Mouse (Mus musculus) v-Abl transformed pro-B cells (cell line): Measurements from ENCODE around the gene Igll1.

Source experiments
- in situ Hi-C, 2 experiments: fragments of 400-800 bp; cut with MboI; formaldehyde crosslinking; loops; one replicate each; pipeline ENCODE4 v1.15.1; 2025; ENCODE audit not compliant: unreplicated experiment in 2 of 2

Igll1 gene

DNA sequence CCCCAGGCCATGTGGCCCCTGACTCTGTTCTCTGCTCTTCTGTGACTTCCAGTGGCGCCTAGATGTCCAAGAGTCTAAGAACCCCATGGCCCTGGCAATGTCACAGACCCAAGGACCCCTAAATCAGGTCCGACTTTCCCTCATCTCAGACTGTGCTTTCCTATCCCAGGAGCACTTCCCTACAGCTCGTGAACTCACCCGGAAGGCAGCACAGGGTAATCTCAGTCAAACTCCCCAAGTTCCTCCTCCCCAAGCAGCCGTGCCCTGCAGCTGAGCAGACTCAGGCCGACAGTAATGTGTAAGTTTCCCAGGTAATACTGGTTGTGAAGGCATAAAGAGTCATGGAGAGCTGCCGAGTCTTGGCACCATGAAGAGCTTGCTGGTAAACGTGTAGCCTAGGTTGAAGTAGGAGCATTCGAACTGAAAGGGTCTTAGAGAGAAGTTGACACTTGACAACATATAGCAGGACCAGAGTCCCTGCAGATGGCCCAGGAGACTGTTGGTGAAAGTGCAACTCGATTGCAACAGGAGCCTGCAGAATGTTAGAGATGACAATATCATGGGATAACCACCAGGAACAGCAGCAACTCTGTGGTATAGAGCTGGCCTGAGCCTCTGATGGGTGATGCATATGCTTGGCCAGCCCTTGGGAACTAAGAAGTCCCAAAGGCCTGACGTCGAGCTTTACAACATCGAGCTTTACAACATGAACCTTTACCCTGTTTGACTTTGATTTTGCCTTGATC lies 6.9 kb downstream of the Igll1 start:
- in situ Hi-C loops: loop anchor here (25.0 kb wide), 2 partner anchors 995 to 1270 kb away; partner anchors contain the start of gene Mzt2 (in 1 of the 2)

DNA sequence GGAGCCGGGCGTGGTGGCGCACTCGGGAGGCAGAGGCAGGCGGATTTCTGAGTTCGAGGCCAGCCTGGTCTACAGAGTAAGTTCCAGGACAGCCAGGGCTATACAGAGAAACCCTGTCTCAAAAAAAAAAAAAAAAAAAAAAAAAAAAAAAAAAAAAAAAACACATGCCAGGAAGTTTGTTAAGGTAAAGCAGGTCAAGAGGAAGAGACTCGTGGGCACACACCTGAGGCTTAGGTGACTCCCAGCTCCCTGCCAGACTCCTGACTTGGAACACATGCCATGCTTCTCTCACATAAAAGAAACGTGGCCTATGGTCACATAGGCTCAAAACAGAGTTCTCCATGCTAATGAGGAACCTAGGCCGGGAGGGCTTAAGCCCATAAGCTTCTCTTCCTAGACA lies 7.7 kb downstream of the Igll1 start:
- in situ Hi-C loops: loop anchor here (25.0 kb wide), 2 partner anchors 994 to 1269 kb away; partner anchors contain the start of gene Mzt2 (in 1 of the 2)

DNA sequence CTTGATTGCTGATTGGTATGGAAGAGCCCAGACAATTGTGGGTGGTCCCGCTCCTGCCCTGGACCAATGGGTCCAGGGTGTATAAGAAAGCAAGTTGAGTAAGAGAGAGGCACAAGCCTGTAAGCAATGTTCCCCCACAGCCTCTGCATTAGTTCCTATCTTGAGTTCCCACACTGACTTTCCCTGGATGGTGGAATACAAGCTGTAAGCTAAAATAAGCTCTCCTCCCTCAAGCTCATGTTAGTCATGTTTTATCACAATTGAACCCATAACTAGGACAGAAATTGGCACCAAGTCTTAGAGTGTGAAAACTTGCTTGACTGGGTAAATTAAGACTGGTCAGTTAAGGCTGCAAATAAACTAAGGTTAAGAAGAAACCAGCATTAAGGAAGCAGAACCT lies 8.2 kb downstream of the Igll1 start:
- in situ Hi-C loops: loop anchor here (25.0 kb wide), 2 partner anchors 993 to 1268 kb away; partner anchors contain the start of gene Mzt2 (in 1 of the 2)

DNA sequence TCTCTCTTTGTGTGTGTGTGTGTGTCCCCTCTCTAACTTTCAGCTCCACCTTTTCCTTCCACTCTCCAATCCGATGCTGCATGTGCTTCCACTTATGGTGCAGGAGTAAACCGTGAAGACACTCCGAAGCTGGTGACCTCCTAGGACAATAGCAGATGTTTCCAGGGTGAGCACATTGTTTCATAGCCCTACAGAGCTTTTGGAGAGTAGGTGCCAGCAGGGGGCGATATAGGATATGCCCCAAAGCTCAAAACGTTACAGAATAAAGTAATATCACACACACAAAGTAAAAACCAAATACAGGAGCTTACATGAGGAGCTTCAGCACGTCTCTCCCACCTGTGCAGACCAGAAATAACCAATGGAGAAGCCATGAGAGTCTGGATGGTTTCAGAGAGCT lies 8.9 kb downstream of the Igll1 start:
- in situ Hi-C loops: loop anchor here (5.0 to 25.0 kb wide), 3 partner anchors 548 to 1268 kb away; partner anchors contain the start of gene Mzt2 (in 1 of the 2)

DNA sequence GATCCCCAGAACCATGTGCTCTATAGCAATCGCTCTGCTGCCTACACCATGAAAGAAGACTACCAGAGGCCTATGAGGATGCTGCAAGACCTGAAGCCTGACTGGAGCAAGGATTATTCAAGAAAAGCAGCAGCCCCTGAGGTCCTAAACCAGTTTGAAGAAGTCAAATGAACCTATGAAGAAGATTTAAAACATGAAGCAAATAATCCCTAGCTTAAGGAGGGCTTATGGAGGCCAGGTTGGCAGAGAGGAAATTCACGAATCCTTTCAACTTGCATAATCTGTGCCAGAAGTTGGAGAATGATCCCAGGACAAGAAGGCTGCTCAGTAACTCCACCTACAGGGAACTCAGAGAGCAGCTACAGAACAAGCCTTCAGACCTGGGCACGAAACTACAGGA lies 11.4 kb downstream of the Igll1 start:
- in situ Hi-C loops: loop anchor here (5.0 to 25.0 kb wide), 3 partner anchors 545 to 1265 kb away; partner anchors contain the start of gene Mzt2 (in 1 of the 2)

DNA sequence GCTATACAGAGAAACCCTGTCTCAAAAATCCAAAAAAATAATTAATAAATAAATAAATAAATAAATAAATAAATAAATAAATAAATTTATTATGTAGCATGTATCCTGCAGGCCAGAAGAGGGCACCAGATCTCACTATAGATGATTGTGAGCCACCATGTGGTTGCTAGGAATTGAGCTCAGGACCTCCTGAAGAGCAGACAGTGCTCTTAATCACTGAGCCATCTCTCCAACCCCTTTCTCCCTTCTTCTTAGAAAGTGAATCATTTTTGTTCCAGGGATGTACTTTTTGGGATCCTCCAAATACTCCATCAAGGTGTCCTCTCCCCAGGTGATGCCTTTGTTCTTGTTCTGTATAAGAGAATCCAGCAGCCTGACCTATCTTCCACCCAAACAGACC lies 14.6 kb downstream of the Igll1 start:
- in situ Hi-C loops: loop anchor here in 1 of 2 experiments (10.0 kb wide), 1 partner anchor 244 kb away; the partner anchor contains the start of gene Fgd4

DNA sequence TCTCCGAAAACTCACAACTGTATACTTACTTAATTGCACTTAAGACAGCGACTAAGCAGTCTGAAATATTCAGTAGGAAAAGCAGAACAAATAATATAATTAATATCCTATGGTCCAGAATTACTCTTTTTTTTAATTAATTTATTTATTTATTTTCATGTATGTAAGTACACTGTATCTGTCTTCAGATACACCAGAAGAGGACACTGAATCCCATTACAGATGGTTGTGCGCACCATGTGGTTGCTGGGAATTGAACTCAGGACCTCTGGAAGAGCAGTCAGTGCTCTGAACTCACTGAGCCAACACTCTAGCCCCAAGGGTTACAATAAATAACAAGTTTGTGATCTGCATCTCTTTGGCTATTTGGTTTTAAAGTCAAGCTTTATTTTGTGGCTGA lies 34.1 kb downstream of the Igll1 start:
- in situ Hi-C loops: no loop called here

DNA sequence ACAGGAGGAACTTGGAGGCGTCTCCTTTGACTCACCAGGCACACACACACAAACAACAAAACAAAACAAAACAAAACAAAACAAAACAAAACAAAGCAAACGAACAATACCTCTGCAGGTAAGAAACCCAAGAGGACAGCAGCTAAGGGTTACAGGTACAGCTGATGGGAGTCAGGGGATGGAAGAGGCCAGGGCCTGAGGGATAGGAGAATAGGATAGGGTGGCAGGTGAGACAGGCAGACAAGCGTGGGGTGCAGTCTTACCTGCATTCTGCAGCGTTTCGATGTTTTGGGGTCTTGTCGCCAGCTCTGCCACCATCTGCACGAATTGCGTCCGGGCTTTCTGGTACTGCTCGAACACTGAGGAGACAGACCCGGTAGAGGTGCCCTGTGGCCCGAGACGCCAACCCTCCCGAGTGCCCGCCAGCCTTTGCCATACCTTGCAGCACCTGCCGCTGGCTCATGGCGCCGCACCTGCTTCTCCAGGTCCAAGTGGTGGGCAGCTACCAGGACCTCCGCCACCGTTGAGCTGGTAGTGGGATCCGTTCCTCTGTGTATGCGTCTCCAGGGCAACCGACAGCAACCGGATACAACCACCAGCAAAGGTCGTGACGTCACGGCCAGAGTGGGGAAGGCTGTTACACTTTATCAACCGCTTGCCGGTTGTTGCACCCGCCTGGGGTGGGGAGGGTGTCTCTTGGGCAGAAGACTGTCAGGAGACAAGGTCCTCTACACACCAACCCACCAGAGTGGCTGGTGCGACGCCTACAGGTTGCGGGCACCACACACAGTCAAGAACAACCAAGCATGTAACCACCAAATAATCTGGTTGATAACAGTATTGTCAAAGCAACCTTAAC lies 34.8 kb downstream of the Igll1 start, which contains the start of gene Spag6l:
Spag6l (minus strand) TSS at position 700 of the 859 bp plus-strand sequence.
- in situ Hi-C loops: no loop called here

DNA sequence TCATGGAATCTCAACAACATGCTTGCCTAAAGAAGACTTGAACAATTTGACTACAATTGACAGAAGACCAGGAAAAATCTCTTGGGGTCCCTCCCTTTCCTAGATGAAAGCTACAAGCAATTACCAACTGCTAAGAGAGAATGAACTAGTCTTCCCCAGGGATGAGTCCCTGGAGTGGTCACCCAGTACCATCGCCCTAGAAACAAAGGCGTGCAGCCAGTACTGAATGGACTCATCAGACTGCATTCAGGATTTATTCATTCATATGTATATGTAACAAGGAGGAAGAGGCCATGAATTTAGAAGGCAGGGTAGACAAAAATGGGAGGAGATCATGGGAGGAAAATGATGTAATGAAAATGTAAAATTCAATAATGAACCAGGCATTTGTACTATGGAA lies 37.6 kb downstream of the Igll1 start:
- in situ Hi-C loops: no loop called here

DNA sequence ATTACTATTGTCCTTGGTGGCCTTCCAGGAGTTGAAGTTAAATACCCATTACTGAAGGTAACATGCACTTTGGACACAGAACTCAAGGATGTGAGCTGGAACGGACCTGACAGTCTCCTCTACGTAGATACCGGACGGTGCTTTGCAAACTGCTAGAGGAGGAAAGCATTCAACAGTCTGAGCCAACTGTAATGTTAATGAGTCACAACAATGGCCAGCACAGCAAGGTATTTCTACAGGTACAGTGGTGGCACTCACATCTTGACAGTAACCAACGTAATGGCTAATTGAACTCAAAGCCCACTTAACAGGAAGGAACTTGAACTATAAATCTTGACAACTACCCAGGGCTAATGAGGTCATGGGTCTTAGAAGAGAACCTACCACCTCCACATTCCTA lies 38.3 kb downstream of the Igll1 start:
- in situ Hi-C loops: no loop called here
